Mouse (Mus musculus) heart, embryonic 13.5 days (tissue): ENCODE measurements at regions not wholly inside any gene's neighbourhood (a gene's known extent, or its start where the extent isn't known, plus 50 kb on each side); places are given as distances from the start of the nearest gene placed in this dataset.

Experiments used
- ATAC-seq: fragments of 200-750 bp; cut with Nextera tagmentation; 2 replicates; pipeline ENCODE4 v1.8.0; 2017; ENCODE audit warnings: moderate TSS enrichment; ENCODE audit not compliant: insufficient number of reproducible peaks, low FRiP score, low TSS enrichment; ENCODE audit errors: extremely low read depth
- H3K27ac ChIP-seq: fragments of 300-500 bp; sonication (generic); replicated peaks from 2 replicates; pipeline ENCODE4 v1.5.1; 2015; ENCODE audit warnings: moderate library complexity, mild to moderate bottlenecking, inconsistent platforms
- H3K27me3 ChIP-seq: fragments of 300-500 bp; sonication (generic); replicated peaks from 2 replicates; pipeline ENCODE4 v1.6.1; 2015; ENCODE audit warnings: mild to moderate bottlenecking, inconsistent platforms
- H3K36me3 ChIP-seq: fragments of 300-500 bp; sonication (generic); 2 replicates; pipeline ENCODE4 v1.6.1; 2015; ENCODE audit warnings: mild to moderate bottlenecking, inconsistent platforms
- H3K4me1 ChIP-seq: fragments of 300-500 bp; sonication (generic); 2 replicates; pipeline ENCODE4 v1.6.1; 2015; ENCODE audit warnings: inconsistent platforms
- H3K4me2 ChIP-seq: fragments of 300-500 bp; sonication (generic); 2 replicates; pipeline ENCODE4 v1.6.1; 2015; ENCODE audit warnings: inconsistent platforms, mild to moderate bottlenecking, moderate library complexity
- H3K4me3 ChIP-seq: fragments of 300-500 bp; sonication (generic); 2 replicates; pipeline ENCODE4 v1.5.1; 2015; ENCODE audit warnings: moderate library complexity, mild to moderate bottlenecking, inconsistent platforms
- H3K9ac ChIP-seq: fragments of 300-500 bp; sonication (generic); 2 replicates; pipeline ENCODE4 v1.6.1; 2015; ENCODE audit warnings: inconsistent platforms, mild to moderate bottlenecking, moderate library complexity
- H3K9me3 ChIP-seq: fragments of 300-500 bp; sonication (generic); 2 replicates; pipeline ENCODE4 v1.6.1; 2016; ENCODE audit warnings: inconsistent platforms
- WGBS: fragments of 180-500 bp; shearing (Covaris S2); methylation state at CpG from one replicate; pipeline ENCODE4 v1.1.7; 2015; ENCODE audit warnings: mixed read lengths; 5-methylcytosine and 5-hydroxymethylcytosine counted together

DNA sequence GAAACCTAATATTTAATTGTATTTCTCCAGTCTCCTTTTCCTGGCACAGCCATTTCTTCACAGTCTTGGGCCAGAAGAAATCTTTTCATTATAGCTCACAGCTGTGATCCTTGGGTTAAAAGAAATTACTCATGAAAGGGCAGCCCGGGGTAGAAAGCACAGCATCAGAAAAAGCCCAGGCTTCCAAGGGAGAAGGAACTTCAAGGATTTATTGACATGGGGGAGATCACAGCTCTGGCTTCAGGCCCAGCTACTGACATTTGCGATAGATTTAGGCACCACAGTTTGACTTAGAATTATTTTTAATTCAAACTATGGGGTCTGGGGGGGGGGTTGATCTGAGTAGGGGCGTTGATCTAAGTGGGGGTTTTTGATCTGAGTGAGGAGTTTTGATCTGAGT is 291.3 kb downstream of the Gm9195 start:
- no peak for ATAC-seq
- no peak overlapping the region for H3K9ac ChIP-seq
- H3K36me3 ChIP-seq, result no peaks in the 10 kb centered on the region
- H3K4me1 ChIP-seq, result no peaks in the 10 kb centered on the region
- H3K27me3 ChIP-seq, result no peaks in the 10 kb centered on the region
- H3K9me3 ChIP-seq, result no peaks in the 10 kb centered on the region
- no peak overlapping the region for H3K4me3 ChIP-seq
- no peak overlapping the region for H3K4me2 ChIP-seq
- WGBS, result 69% methylated on average over 3 of the region's 3 CpGs
- H3K27ac ChIP-seq, result no peak overlapping the region

DNA sequence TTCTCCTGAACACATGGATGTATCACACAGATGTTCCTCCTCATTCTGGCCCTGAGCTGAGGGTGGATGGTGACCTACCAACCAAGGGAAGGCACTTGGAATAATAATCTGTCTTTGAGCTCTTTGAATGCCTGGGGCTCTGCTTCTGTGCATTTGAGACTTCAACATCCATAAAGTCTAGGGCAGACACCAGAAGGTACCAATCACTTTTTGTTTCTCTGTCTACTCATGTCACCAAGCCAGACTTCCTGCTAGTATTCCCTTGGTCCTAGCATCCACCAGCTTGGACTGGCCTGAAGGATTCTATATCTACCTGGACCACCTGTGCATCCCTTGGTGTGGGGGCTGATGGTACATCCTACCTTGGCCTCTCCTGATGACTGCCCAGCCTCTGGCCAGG is 291.7 kb downstream of the Gm9195 start:
- Histone ChIP-seq H3K36me3 (no peaks in the 10 kb centered on the region), H3K27ac (no peak overlapping the region), H3K4me3 (no peak overlapping the region), H3K4me2 (no peak overlapping the region), H3K9ac (no peak overlapping the region), H3K9me3 (no peaks in the 10 kb centered on the region), H3K27me3 (no peaks in the 10 kb centered on the region), H3K4me1 (no peaks in the 10 kb centered on the region)
- no peak for ATAC-seq

DNA sequence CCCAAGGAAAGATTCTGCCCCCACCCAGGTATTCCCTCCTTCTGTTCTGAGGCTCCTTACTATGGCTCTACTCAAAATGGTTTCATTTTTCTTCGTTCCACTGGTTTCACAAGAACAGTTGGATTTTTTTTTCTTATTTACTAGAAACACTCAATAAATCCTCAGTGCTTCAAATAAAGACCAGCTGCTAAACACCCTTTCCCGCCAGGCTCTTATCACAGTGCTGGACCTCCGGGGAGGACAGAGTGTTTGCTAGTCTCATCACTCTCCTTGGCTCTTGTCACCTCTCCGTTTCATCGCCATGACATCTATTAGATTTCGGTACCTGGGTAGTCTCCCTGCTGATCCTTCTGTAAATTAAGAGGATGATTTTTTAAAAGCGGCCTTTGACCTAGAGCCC is 293.7 kb downstream of the Gm9195 start:
- no peak overlapping the region for H3K4me2 ChIP-seq
- no peaks in the 10 kb centered on the region for H3K4me1 ChIP-seq
- H3K27me3 ChIP-seq, result no peaks in the 10 kb centered on the region
- WGBS, result 23% methylated on average over 7 of the region's 7 CpGs
- H3K9ac ChIP-seq, result no peak overlapping the region
- H3K27ac ChIP-seq, result no peak overlapping the region
- no peak overlapping the region for H3K4me3 ChIP-seq
- no peaks in the 10 kb centered on the region for H3K9me3 ChIP-seq
- ATAC-seq, result no peak
- H3K36me3 ChIP-seq, result no peaks in the 10 kb centered on the region

DNA sequence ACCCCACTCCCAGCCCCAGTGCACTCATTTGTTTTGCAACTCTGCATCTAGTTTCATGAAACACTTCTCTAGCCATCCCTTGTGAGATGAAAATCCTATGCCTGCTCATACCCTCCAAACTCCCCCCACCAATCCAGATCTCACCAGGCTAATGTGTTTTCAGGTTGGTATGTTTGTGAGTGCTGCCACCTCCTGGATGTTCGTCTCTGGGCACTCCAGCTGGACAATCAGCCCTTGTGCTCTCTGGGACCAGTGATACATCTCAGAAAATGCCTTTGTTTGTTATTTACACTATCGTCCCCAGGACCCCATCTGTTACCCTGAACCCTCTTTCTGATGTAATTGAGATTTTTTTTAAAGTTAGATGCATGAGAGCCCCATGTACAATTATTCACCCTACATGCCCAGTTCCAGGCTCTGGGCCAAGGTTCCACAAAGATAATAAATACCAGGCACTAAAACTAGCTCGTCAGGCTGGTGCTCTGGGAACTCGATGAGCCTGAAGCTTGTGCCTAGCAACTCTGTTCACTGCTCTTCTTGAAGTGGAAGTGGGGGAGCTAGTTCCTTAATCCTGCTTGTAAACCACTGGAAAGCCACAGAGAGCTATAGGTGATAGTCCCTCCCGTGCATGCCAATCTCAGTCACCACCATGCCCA is 304.2 kb downstream of the Gm9195 start:
- H3K36me3 ChIP-seq, result no peaks in the 10 kb centered on the region
- H3K9ac ChIP-seq, result no peak overlapping the region
- no peak overlapping the region for H3K4me3 ChIP-seq
- no peak overlapping the region for H3K4me2 ChIP-seq
- WGBS, result 26% methylated on average over 5 of the region's 5 CpGs
- no peak overlapping the region for H3K27ac ChIP-seq
- ATAC-seq, result no peak
- no peaks in the 10 kb centered on the region for H3K27me3 ChIP-seq
- no peaks in the 10 kb centered on the region for H3K4me1 ChIP-seq
- no peaks in the 10 kb centered on the region for H3K9me3 ChIP-seq

DNA sequence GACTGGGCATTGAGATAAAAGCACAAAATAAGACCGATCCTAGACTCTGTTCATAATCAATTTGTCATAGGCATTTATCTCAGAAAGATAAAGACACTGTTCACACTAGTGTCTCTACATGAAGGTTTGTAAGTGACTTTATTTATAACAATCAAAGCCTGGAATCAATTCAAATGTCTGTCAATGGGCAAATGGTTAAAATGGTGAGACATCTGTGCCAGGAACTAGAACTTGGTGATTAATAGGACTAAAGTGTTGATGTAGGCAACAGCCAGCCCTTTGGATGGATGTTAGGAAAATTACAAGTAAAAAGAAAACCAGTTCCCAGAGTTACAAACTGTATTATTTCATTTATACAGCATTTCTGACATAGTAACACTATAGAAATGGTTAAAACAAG is 315.9 kb downstream of the Gm9195 start:
- Histone ChIP-seq H3K4me2 (no peak overlapping the region), H3K36me3 (no peaks in the 10 kb centered on the region), H3K4me3 (no peak overlapping the region), H3K9ac (no peak overlapping the region), H3K4me1 (peaks cover 5% of the 10 kb centered on the region; the same call in 1 of the 2 replicates), H3K27me3 (no peaks in the 10 kb centered on the region), H3K27ac (no peak overlapping the region), H3K9me3 (no peaks in the 10 kb centered on the region)
- 64% methylated on average over 1 of the region's 1 CpGs for WGBS
- no peak for ATAC-seq

DNA sequence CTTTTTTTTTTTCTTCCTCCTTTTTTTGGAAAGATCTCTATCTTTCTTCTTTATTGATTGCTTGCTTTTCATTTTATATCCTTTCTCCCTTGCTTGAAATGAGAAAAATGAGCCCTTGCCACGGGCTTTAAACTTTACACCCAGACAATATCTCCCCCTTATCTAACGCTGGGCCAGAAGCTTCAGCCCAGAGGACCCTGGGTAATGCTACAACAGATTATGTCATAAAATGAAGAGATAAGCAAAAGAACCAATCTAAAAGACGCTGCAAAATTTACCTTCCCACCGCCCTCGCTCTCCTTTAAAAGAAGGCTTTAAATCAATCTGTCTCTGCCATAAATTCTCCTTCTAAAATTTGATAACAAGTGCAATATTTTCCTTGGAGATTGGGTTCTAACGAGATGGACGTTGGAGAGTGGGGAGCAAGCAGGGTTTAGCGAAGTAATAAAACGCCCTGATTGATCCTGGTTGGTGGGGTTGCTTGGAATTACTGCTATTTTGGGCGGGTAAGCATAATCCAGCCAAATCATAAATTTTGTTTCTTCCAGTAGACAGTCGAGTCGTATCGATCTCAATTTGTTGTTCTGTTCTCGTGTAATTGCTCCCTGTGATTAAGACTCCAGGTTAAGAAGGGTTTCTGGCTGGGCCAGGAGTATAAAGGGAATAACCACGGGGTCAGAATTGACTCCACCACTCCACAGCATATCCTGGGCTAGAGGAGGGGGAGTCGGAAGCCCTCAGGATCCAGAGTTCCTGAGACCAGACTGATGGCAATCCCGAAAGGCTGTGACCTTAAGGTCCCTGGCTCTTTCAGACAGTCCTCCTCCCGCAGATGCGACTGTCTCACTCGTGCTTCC is 318.9 kb downstream of the Gm9195 start:
- H3K27ac ChIP-seq, result no peak overlapping the region
- H3K9ac ChIP-seq, result no peak overlapping the region
- H3K36me3 ChIP-seq, result no peaks in the 10 kb centered on the region
- no peak overlapping the region for H3K4me3 ChIP-seq
- H3K4me2 ChIP-seq, result no peak overlapping the region
- peaks cover 5% of the 10 kb centered on the region; the same call in 1 of the 2 replicates for H3K4me1 ChIP-seq
- H3K9me3 ChIP-seq, result no peaks in the 10 kb centered on the region
- 65% methylated on average over 20 of the region's 20 CpGs for WGBS
- ATAC-seq, result no peak
- H3K27me3 ChIP-seq, result no peaks in the 10 kb centered on the region

DNA sequence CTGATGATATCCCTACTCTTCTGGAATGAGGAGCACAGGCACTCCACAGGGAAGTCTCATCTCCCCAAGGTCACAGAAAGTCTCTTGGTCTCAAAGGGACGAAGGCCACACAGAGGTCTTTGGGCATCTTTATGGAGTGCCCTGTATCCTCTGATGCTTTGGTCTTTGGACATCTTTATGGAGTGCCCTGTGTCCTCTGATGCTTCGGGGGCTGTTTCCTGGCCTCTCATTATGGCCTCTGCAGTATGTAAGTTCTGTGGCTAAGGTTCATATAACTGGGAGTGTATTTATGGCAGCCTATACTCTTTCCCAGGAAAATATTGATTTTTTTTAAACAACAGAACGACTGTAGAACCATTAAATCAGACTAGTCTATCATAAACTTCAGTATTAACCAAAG is 319.9 kb downstream of the Gm9195 start:
- 65% methylated on average over 3 of the region's 3 CpGs for WGBS

DNA sequence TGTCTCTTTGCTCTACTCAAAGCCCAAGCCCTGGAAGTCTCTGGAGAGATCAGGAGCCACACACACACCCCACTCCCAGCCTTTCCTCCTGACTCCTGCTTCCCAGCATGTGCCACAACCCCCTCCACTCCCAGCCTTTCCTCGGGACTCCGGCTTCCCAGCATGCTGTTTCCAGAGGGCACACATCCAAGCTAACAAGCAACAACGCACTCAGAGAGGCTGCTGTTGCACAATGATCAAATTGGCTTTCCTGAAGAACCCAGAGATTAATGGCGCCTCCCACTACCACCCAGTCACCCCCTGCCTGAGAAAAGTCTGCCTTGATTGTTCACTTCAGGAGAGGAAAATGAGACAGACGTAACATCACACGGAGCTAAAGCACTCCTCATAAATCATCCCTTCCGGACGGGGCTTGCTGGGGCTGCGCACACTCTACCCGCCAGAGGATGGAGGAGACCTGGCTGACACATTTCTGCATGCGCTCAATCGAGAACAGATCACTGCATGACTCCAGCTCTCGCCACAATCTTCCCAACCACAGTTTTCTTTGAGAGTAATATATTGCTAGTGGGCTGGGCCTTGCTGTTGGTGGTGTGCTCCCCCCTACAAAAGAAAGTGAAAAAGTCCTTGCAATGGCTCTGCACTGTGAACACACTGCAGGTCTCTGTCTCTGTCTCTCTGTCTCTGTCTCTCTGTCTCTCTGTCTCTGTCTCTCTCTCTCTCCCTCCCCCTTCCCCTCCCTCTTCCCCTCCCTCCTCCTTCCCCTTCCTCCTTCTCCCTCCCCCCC is 332.9 kb downstream of the Gm9195 start:
- 0 out of 2 replicates have a peak overlapping the region, but pooled peaks have one; percentile 10 for H3K9ac ChIP-seq
- no peaks in the 10 kb centered on the region for H3K9me3 ChIP-seq
- H3K4me1 ChIP-seq, result no peaks in the 10 kb centered on the region
- peaks cover 5% of the 10 kb centered on the region; the same call in 1 of the 2 replicates for H3K27me3 ChIP-seq
- peak overlapping the region; percentile 14; the same call in 1 of the 2 replicates for H3K4me3 ChIP-seq
- no peak overlapping the region for H3K27ac ChIP-seq
- WGBS, result 33% methylated on average over 13 of the region's 13 CpGs
- ATAC-seq, result no peak
- no peaks in the 10 kb centered on the region for H3K36me3 ChIP-seq
- H3K4me2 ChIP-seq, result peak overlapping the region; percentile 57

More for the DNA sequence above, 319.9 kb downstream of the Gm9195 start:
- Histone ChIP-seq H3K9ac (no peak overlapping the region), H3K9me3 (no peaks in the 10 kb centered on the region), H3K27me3 (no peaks in the 10 kb centered on the region), H3K4me3 (no peak overlapping the region), H3K4me1 (peaks cover 5% of the 10 kb centered on the region; the same call in 1 of the 2 replicates), H3K27ac (no peak overlapping the region), H3K4me2 (no peak overlapping the region), H3K36me3 (no peaks in the 10 kb centered on the region)
- no peak for ATAC-seq

DNA sequence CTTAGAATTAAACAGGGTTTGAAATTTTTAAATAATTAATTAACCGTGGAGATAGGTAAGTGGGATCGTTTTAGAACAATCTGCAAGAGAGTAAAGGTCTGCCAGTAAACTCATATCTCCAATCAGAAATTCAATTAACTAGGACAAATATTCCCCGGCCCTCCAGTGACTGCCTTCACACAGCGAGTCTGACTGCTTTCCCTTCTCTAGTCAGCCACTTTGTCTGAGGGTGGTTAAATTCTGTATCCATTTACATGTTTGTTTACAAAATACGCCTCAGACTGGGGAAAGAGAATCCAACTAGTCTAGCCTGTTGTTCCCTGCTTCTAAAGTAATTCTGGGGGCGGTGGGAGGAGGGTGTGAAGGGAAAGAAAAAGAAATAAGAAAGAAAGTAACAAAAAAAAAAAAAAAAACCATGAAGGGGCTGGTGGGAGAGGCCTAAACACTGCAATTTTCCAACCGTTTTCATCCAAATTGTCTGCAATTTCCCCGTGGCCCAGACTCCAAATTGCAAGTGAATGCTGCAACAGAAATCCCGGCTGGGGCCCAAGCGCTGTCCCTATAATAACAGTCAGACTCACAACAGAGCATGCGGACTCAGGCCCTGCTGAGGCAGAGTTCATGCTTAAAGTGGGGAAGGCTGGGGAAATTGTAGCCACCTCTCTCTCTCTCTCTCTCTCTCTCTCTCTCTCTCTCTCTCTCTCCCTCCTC is 336.3 kb downstream of the Gm9195 start:
- ATAC-seq, result no peak
- no peaks in the 10 kb centered on the region for H3K9me3 ChIP-seq
- WGBS, result 43% methylated on average over 11 of the region's 11 CpGs
- H3K4me3 ChIP-seq, result no peak overlapping the region
- H3K36me3 ChIP-seq, result no peaks in the 10 kb centered on the region
- H3K27ac ChIP-seq, result no peak overlapping the region
- H3K27me3 ChIP-seq, result peaks cover 5% of the 10 kb centered on the region
- H3K9ac ChIP-seq, result no peak overlapping the region
- no peak overlapping the region for H3K4me2 ChIP-seq
- H3K4me1 ChIP-seq, result no peaks in the 10 kb centered on the region

DNA sequence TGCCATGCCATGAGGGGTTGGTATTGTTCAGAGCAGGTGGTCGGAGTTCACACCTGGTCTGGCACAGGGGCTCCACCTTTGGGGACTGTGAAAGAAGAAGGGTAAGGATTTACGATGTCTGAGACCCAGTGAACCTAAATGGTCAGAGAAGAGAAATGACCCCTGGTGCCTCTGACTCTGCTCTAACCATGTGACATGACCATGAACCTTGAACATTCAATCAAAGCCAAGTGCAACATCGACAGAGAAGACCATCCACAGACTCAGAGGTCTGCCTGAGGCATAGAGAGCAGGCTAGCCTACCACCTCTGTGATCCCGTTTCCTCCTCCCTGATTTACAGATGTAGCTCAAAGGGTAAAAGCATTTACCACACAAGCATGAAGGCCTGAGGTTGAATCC is 340.0 kb downstream of the Gm9195 start:
- no peak overlapping the region for H3K9ac ChIP-seq

DNA sequence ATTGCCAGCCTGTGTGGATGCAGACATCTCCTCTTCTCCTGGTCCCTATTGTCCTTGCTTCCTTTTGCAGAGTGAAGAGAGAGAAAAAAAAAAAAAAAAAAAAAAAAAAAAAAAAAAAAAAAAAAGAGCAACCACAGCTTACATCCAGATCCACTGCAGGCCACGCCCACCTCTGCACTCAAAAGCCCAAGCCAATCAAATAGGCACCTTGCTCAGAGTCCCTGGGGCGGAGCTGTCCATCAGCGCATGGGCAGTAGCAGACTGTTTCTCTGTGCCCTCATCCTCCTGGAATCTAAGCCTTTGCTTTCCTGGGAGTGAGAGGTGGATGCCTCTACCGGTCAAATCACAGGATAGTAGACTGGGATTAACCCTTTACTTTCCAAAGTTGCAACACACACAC is 342.2 kb downstream of the Gm9195 start:
- Histone ChIP-seq H3K9me3 (no peaks in the 10 kb centered on the region), H3K9ac (no peak overlapping the region), H3K4me2 (no peak overlapping the region), H3K36me3 (no peaks in the 10 kb centered on the region), H3K4me1 (peaks cover 4% of the 10 kb centered on the region; the same call in 1 of the 2 replicates), H3K4me3 (no peak overlapping the region), H3K27me3 (peaks cover 11% of the 10 kb centered on the region), H3K27ac (no peak overlapping the region)
- 9% methylated on average over 4 of the region's 4 CpGs for WGBS
- no peak for ATAC-seq

More for the DNA sequence above, 340.0 kb downstream of the Gm9195 start:
- Histone ChIP-seq H3K27ac (no peak overlapping the region), H3K27me3 (peaks cover 7% of the 10 kb centered on the region), H3K4me2 (no peak overlapping the region), H3K4me3 (no peak overlapping the region), H3K36me3 (no peaks in the 10 kb centered on the region), H3K4me1 (peaks cover 4% of the 10 kb centered on the region; the same call in 1 of the 2 replicates), H3K9me3 (no peaks in the 10 kb centered on the region)
- no peak for ATAC-seq
- WGBS, result 68% methylated on average over 4 of the region's 4 CpGs
